Mouse (Mus musculus) heart, embryonic 16.5 days (tissue): Measurements from ENCODE around the gene Khk. TPM values are rescaled to one million over a fixed set of nuclear protein-coding genes. Genes with fewer than 3 reads are reported as not detected.

Experiments used
- ATAC-seq: fragments of 200-750 bp; cut with Nextera tagmentation; replicated peaks from 2 replicates; pipeline ENCODE4 v1.8.0; 2017; ENCODE audit warnings: moderate number of reproducible peaks; ENCODE audit not compliant: insufficient read depth, low FRiP score; ENCODE audit errors: extremely low read depth
- H3K27ac ChIP-seq: fragments of 300-500 bp; sonication (generic); 2 replicates; pipeline ENCODE4 v1.5.1; 2014; ENCODE audit warnings: mild to moderate bottlenecking, low read length, control low read depth, moderate library complexity
- H3K27me3 ChIP-seq: fragments of 300-500 bp; sonication (generic); 2 replicates; pipeline ENCODE4 v1.6.1; 2014; ENCODE audit warnings: low read length, mixed read lengths; ENCODE audit not compliant: control insufficient read depth, insufficient read depth
- H3K36me3 ChIP-seq: fragments of 300-500 bp; sonication (generic); 2 replicates; pipeline ENCODE4 v1.6.1; 2014; ENCODE audit not compliant: control insufficient read depth, insufficient read depth
- H3K4me1 ChIP-seq: fragments of 300-500 bp; sonication (generic); 2 replicates; pipeline ENCODE4 v1.6.1; 2014; ENCODE audit warnings: low read length, mixed read lengths; ENCODE audit not compliant: control insufficient read depth, insufficient read depth
- H3K4me2 ChIP-seq: fragments of 300-500 bp; sonication (generic); 2 replicates; pipeline ENCODE4 v1.6.1; 2014; ENCODE audit warnings: low read depth, mild to moderate bottlenecking, control low read depth, low read length
- H3K4me3 ChIP-seq: fragments of 300-500 bp; sonication (generic); 2 replicates; pipeline ENCODE4 v1.5.1; 2014; ENCODE audit warnings: mild to moderate bottlenecking, control low read depth, low read length
- H3K9ac ChIP-seq: fragments of 300-500 bp; sonication (generic); 2 replicates; pipeline ENCODE4 v1.6.1; 2014; ENCODE audit warnings: low read length, control low read depth
- H3K9me3 ChIP-seq: fragments of 300-500 bp; sonication (generic); replicated peaks from 2 replicates; pipeline ENCODE4 v1.6.1; 2016; ENCODE audit warnings: low read length; ENCODE audit not compliant: control insufficient read depth
- WGBS: fragments of 180-500 bp; shearing (Covaris S2); extraction: QIAGEN DNeasy Blood & Tissue Kit; methylation state at CpG from one replicate; pipeline ENCODE4 v1.1.7; 2014; 5-methylcytosine and 5-hydroxymethylcytosine counted together
- polyA plus RNA-seq: library from polyadenylated mRNA; unstranded; fragments of >200 nt; fragmentation: Nextera tagmentation; extraction: Ambion mirVana; gene quantifications from 2 replicates; pipeline ENCODE4 v1.2.1, GENCODE M21; 2015

Khk gene
- polyA plus RNA-seq, 1 experiment from 2014 or later = 15.0 TPM

- 81% methylated on average over 7 of the region's 7 CpGs for WGBS
- H3K36me3 ChIP-seq = peaks cover 5% of the 10 kb centered on the region
- H3K4me3 ChIP-seq = no peak overlapping the region
- no peak overlapping the region for H3K9ac ChIP-seq
- H3K9me3 ChIP-seq = no peaks in the 10 kb centered on the region
- no peaks in the 10 kb centered on the region for H3K27me3 ChIP-seq
- peak overlapping the region; percentile 93 for H3K27ac ChIP-seq
- peaks cover 57% of the 10 kb centered on the region for H3K4me1 ChIP-seq
- ATAC-seq = no peak
- H3K4me2 ChIP-seq = no peak overlapping the region
These were observed 11.4 kb upstream of the Khk start for GRCm38 (mm10) chr5:30909863-30910262.

- Histone ChIP-seq H3K4me2 (no peak overlapping the region), H3K4me3 (no peak overlapping the region), H3K36me3 (no peaks in the 10 kb centered on the region), H3K4me1 (peaks cover 54% of the 10 kb centered on the region), H3K27ac (no peak overlapping the region), H3K27me3 (no peaks in the 10 kb centered on the region), H3K9me3 (no peaks in the 10 kb centered on the region), H3K9ac (no peak overlapping the region)
- no peak for ATAC-seq
These were observed 10.8 kb upstream of the Khk start for GRCm38 (mm10) chr5:30910481-30910880.

- Histone ChIP-seq H3K27me3 (no peaks in the 10 kb centered on the region), H3K9ac (no peak overlapping the region), H3K9me3 (no peaks in the 10 kb centered on the region), H3K4me1 (peaks cover 51% of the 10 kb centered on the region), H3K4me3 (no peak overlapping the region), H3K4me2 (no peak overlapping the region), H3K27ac (peak overlapping the region; percentile 96), H3K36me3 (no peaks in the 10 kb centered on the region)
- no peak for ATAC-seq
- WGBS = 44% methylated on average over 5 of the region's 5 CpGs
These were observed 9.1 kb upstream of the Khk start for GRCm38 (mm10) chr5:30912156-30912555.

- Histone ChIP-seq H3K4me1 (peaks cover 47% of the 10 kb centered on the region), H3K27me3 (no peaks in the 10 kb centered on the region), H3K4me2 (peak within 1 kb of the TSS; percentile 73), H3K4me3 (peak within 1 kb of the TSS; percentile 59), H3K9ac (peak within 1 kb of the TSS; percentile 78), H3K27ac (peak within 1 kb of the TSS; percentile 96), H3K9me3 (no peaks in the 10 kb centered on the region), H3K36me3 (no peaks in the 10 kb centered on the region; the same call in 1 of the 2 replicates)
- 24% methylated on average over 12 of the region's 13 CpGs for WGBS
- peak; percentile 67 for ATAC-seq
These were observed 8.0 kb upstream of the Khk start, which contains the start of gene Emilin1 for GRCm38 (mm10) chr5:30913060-30913841. Gene Emilin1, plus strand, starts transcription at chr5:30913402.

GRCm38 (mm10) chr5:30914101-30914635 is 7.1 kb upstream of the Khk start:
- Histone ChIP-seq H3K27me3 (no peaks in the 10 kb centered on the region), H3K9ac (peak overlapping the region; percentile 78), H3K4me3 (peak overlapping the region; percentile 59), H3K4me2 (peak overlapping the region; percentile 73), H3K36me3 (peaks cover 4% of the 10 kb centered on the region), H3K27ac (peak overlapping the region; percentile 96), H3K9me3 (no peaks in the 10 kb centered on the region), H3K4me1 (peaks cover 38% of the 10 kb centered on the region)
- WGBS = 48% methylated on average over 7 of the region's 7 CpGs
- ATAC-seq = no peak

- H3K36me3 ChIP-seq = peaks cover 5% of the 10 kb centered on the region
- no peaks in the 10 kb centered on the region for H3K27me3 ChIP-seq
- peak overlapping the region; percentile 73 for H3K4me2 ChIP-seq
- no peaks in the 10 kb centered on the region for H3K9me3 ChIP-seq
- whole genome bisulfite sequencing = 47% methylated on average over 6 of the region's 6 CpGs
- H3K27ac ChIP-seq = peak overlapping the region; percentile 96
- peak overlapping the region; percentile 78 for H3K9ac ChIP-seq
- ATAC-seq = no peak
- H3K4me3 ChIP-seq = peak overlapping the region; percentile 59
- peaks cover 32% of the 10 kb centered on the region for H3K4me1 ChIP-seq
These were observed 6.4 kb upstream of the Khk start for GRCm38 (mm10) chr5:30914849-30915248.

GRCm38 (mm10) chr5:30915456-30915855 is 5.8 kb upstream of the Khk start:
- ATAC-seq = no peak

GRCm38 (mm10) chr5:30915974-30916433 is 5.2 kb upstream of the Khk start:
- peaks cover 5% of the 10 kb centered on the region for H3K36me3 ChIP-seq
- H3K9me3 ChIP-seq = no peaks in the 10 kb centered on the region
- H3K4me3 ChIP-seq = peak overlapping the region; percentile 59
- H3K27me3 ChIP-seq = no peaks in the 10 kb centered on the region
- H3K4me2 ChIP-seq = peak overlapping the region; percentile 73
- peak overlapping the region; percentile 78; the same call in 1 of the 2 replicates for H3K9ac ChIP-seq
- peak; percentile 83 for ATAC-seq
- WGBS = 1% methylated on average over 7 of the region's 7 CpGs
- H3K27ac ChIP-seq = peak overlapping the region; percentile 96
- peaks cover 36% of the 10 kb centered on the region for H3K4me1 ChIP-seq

More at GRCm38 (mm10) chr5:30915456-30915855, 5.8 kb upstream of the Khk start:
- Histone ChIP-seq H3K9ac (peak overlapping the region; percentile 78), H3K4me3 (peak overlapping the region; percentile 59), H3K27me3 (no peaks in the 10 kb centered on the region), H3K4me1 (peaks cover 35% of the 10 kb centered on the region), H3K9me3 (no peaks in the 10 kb centered on the region), H3K4me2 (peak overlapping the region; percentile 73), H3K36me3 (peaks cover 5% of the 10 kb centered on the region), H3K27ac (peak overlapping the region; percentile 96)
- 58% methylated on average over 9 of the region's 9 CpGs for WGBS

- no peak overlapping the region for H3K4me2 ChIP-seq
- ATAC-seq = no peak
- peaks cover 5% of the 10 kb centered on the region for H3K36me3 ChIP-seq
- 0 out of 2 replicates have a peak overlapping the region, but pooled peaks have one; percentile 9 for H3K9ac ChIP-seq
- no peaks in the 10 kb centered on the region for H3K9me3 ChIP-seq
- peak overlapping the region; percentile 88 for H3K27ac ChIP-seq
- no peaks in the 10 kb centered on the region for H3K27me3 ChIP-seq
- peaks cover 36% of the 10 kb centered on the region for H3K4me1 ChIP-seq
- 90% methylated on average over 9 of the region's 9 CpGs for WGBS
- no peak overlapping the region for H3K4me3 ChIP-seq
These were observed 4.4 kb upstream of the Khk start for GRCm38 (mm10) chr5:30916841-30917240.
